Mouse (Mus musculus) left cerebral cortex, adult 2 months (tissue): ENCODE results near the gene Syt13. TPM values are rescaled to one million over a fixed set of nuclear protein-coding genes. Genes with fewer than 3 reads are reported as not detected.

Experiments
- DNase-seq, 2 experiments: peaks; one replicate each; pipeline ENCODE4 v3.0.0; 2021 to 2022; ENCODE audit warnings: low spot score in 2 of 2, mixed read lengths in 1 of 2; ENCODE audit errors: extremely low spot score in 1 of 2
- H3K27ac ChIP-seq: fragments of 200-600 bp; 2 replicates; pipeline ENCODE4 v1.8.1; 2022
- H3K4me3 ChIP-seq: fragments of 200-600 bp; 2 replicates; pipeline ENCODE4 v1.8.1; 2022
- CTCF ChIP-seq: fragments of 200-600 bp; IDR thresholded peaks from 2 replicates; pipeline ENCODE4 v1.8.1; 2022; ENCODE audit warnings: antibody characterized with exemption, mild to moderate bottlenecking, moderate library complexity
- intact Hi-C: fragments of 180-260 bp; cut with DNase I; formaldehyde crosslinking; loops from one replicate; pipeline ENCODE4 v1.15.1; 2025
- total RNA-seq, 2 experiments: library from RNA; stranded (reverse); gene quantifications; 2 replicates each; pipeline ENCODE4 v1.2.3; 2021

The Syt13 gene
- total RNA-seq, 2 experiments from 2014 or later: 190 to 210 TPM

- no peak for DNase-seq
- Histone ChIP-seq H3K27ac (no peak overlapping the region), H3K4me3 (no peak overlapping the region)
- intact Hi-C loops: no loop called here
- no peak for TF ChIP-seq CTCF
Measured at GRCm38 (mm10) chr2:92971536-92971935, 56.6 kb downstream of the Syt13 start.

- DNase-seq: no peak
- Histone ChIP-seq H3K4me3 (no peak overlapping the region), H3K27ac (no peak overlapping the region)
- no peak for TF ChIP-seq CTCF
- intact Hi-C loops: no loop called here
Measured at GRCm38 (mm10) chr2:92972071-92972470, 57.2 kb downstream of the Syt13 start.

GRCm38 (mm10) chr2:92973646-92974045 lies 58.7 kb downstream of the Syt13 start:
- Histone ChIP-seq H3K27ac (no peak overlapping the region), H3K4me3 (no peak overlapping the region)
- DNase-seq: no peak
- intact Hi-C loops: no loop called here
- TF ChIP-seq CTCF: no peak

GRCm38 (mm10) chr2:92975031-92975790 lies 60.3 kb downstream of the Syt13 start:
- intact Hi-C loops: no loop called here
- no peak for TF ChIP-seq CTCF
- H3K4me3 ChIP-seq: no peak overlapping the region
- H3K27ac ChIP-seq: no peak overlapping the region
- no peak for DNase-seq

GRCm38 (mm10) chr2:92980165-92980564 lies 65.3 kb downstream of the Syt13 start:
- intact Hi-C loops: no loop called here
- no peak for DNase-seq
- no peak overlapping the region for H3K4me3 ChIP-seq
- no peak for TF ChIP-seq CTCF
- no peak overlapping the region for H3K27ac ChIP-seq

GRCm38 (mm10) chr2:92982591-92983272 lies 67.8 kb downstream of the Syt13 start:
- intact Hi-C loops: no loop called here
- TF ChIP-seq CTCF: no peak
- no peak overlapping the region for H3K4me3 ChIP-seq
- H3K27ac ChIP-seq: no peak overlapping the region
- no peak for DNase-seq

GRCm38 (mm10) chr2:92983273-92983620 lies 68.3 kb downstream of the Syt13 start:
- intact Hi-C loops: no loop called here
- H3K4me3 ChIP-seq: no peak overlapping the region
- TF ChIP-seq CTCF: no peak
- H3K27ac ChIP-seq: no peak overlapping the region
- DNase-seq: no peak

- DNase-seq: no peak
- intact Hi-C loops: no loop called here
- Histone ChIP-seq H3K27ac (no peak overlapping the region), H3K4me3 (no peak overlapping the region)
- TF ChIP-seq CTCF: no peak
Measured at GRCm38 (mm10) chr2:92984321-92985108, 69.6 kb downstream of the Syt13 start.

- intact Hi-C loops: no loop called here
- no peak for DNase-seq
- Histone ChIP-seq H3K4me3 (no peak overlapping the region), H3K27ac (no peak overlapping the region)
- no peak for TF ChIP-seq CTCF
Measured at GRCm38 (mm10) chr2:92985171-92985570, 70.3 kb downstream of the Syt13 start.

- Histone ChIP-seq H3K4me3 (no peak overlapping the region), H3K27ac (no peak overlapping the region)
- intact Hi-C loops: no loop called here
- DNase-seq: no peak
- TF ChIP-seq CTCF: no peak
Measured at GRCm38 (mm10) chr2:92985600-92985999, 70.7 kb downstream of the Syt13 start.

- Histone ChIP-seq H3K4me3 (no peak overlapping the region), H3K27ac (no peak overlapping the region)
- intact Hi-C loops: no loop called here
- DNase-seq: no peak
- peak; percentile 11 for TF ChIP-seq CTCF
Measured at GRCm38 (mm10) chr2:92987108-92987618, 72.3 kb downstream of the Syt13 start.
